Mouse (Mus musculus) ZHBTc4 (cell line): ENCODE data around the gene Snai3.

Experiments used
- DNase-seq: peaks from one replicate; pipeline ENCODE4 v3.0.0-alpha.2; 2011; ENCODE audit warnings: low read depth, low spot score

Snai3 gene

DNA sequence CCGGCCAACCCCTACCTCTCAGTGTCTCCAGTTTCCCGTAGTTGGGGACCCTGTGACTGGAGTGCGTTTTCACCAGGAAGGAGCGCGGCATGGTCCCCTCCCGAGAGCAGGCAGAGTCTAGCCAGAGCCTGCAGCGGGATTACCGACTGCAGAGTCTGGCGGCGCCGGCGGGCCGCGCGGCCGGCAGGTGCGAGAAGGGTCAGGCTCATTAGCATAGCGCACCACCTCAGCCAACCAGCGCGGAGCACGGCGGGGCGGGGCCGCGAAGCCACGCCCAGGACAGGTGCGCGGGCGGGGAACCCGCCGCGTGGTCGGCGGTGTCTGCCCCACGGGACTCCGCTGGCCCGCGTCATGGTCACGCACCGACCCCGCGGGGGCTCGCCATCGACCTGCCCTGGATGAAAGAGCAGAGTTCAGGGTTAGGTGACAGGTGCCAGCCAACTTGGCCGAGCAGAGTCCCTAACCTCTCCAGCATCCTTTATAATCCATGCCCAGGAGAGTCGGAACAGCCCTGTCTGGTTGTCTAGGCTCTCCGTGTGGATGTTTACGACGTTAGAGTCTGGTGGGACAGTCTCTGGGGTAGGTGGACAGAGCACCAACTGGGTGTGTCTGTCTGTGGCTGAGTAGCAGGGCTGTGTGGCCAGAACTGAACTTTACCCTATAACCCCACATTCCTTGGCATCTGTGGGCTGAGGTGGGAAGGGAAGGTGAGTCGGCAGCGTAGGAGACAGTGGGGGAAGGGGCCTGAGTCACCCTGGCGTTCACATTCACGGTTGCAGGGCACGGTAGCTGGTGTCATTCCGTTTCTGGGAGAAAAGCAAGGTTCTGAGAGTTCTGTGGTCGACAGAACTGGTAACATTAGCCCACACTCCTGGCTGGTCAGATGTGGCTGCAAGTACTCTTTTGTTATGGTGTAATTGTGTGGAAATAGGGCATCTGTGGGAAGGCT, at the start of gene Snai3:
TSS of gene Snai3 (minus strand) at position 210 of the 949 bp plus-strand sequence.
- DNase-seq, result peak; percentile 76

DNA sequence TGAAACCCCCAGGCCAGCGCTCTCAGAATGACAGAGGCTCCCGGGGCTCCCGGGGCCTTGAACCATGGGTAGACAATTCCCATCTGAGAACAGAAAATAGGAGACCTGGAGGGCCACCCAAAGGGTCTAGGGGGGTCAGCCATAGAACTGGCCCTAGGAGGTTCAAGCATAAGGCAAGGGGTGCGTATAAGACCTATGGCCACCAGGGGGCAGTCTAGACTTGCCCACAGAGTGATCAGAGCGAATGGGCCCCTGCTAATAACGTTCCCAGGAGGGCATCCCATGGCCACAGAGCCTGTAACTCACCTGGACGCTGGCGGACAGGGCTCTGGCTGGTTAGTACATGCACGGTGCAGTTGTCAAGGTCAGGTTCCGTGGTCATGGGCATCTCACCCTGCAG, 40.3 kb upstream of the Snai3 start:
- peak; percentile 82 for DNase-seq

GRCm38 (mm10) chr8:122497912-122498311, 37.4 kb upstream of the Snai3 start:
- peak; percentile 86 for DNase-seq

GRCm38 (mm10) chr8:122497016-122497734, 36.6 kb upstream of the Snai3 start:
- DNase-seq, result peak; percentile 54

- no peak for DNase-seq
These were observed 27.9 kb upstream of the Snai3 start for GRCm38 (mm10) chr8:122488387-122488786.

DNA sequence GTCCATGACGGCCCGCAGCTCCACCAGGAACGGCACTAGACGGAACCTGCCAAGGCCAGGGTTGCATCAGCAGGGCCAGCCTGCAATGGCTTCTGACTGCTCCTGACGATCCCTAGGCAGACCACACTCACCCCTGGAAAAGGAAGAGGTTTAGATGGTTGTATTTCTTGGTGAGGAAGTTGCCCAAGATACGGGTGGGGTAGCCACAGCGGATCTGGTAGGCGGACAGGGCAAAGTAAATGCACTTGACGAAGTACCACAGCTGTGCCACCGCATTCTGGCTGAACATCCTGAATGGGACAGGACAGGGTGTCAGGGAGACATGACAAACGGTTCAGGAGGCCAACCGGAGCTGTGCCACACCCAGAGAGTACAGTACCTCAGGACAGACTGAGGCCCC, 24.3 kb upstream of the Snai3 start:
- no peak for DNase-seq

DNA sequence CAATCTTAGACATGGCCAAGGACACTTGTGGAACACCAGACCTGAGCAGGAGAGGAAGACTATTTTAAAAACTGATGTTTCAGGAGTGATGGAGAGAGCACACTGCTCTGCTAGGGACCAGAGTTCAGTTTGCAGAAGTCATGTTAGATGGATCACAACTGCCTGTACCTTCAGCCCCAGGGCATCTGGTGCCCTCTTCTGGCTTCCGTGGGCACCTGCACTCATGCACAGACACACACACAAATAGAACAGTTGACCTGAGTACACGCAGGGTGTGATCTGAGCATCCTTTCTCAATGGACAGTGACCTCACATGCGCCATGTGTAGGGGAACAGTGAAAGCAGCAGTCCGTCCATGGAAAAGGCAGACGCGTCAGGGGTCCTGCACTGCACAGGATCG, 23.3 kb upstream of the Snai3 start:
- peak; percentile 54 for DNase-seq

DNA sequence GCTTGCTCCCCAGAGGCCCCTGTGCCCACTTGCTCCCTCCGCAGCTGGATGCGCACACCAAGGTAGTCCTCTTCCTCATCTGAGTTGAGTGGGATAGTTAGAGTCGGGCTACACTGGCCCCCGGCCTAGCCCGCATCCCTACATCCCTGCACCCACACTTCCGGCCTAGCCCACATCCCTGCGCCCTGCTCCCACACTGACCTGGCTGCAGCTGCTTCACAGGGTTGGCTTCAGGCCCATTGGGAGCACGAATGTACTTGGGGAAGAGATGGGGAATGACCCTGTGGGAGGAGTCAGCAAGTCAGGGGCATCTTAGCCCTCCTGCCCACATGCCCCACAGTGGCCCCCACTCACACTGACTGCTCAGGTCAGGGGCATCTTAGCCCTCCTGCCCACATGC, 21.9 kb upstream of the Snai3 start:
- DNase-seq, result no peak

DNA sequence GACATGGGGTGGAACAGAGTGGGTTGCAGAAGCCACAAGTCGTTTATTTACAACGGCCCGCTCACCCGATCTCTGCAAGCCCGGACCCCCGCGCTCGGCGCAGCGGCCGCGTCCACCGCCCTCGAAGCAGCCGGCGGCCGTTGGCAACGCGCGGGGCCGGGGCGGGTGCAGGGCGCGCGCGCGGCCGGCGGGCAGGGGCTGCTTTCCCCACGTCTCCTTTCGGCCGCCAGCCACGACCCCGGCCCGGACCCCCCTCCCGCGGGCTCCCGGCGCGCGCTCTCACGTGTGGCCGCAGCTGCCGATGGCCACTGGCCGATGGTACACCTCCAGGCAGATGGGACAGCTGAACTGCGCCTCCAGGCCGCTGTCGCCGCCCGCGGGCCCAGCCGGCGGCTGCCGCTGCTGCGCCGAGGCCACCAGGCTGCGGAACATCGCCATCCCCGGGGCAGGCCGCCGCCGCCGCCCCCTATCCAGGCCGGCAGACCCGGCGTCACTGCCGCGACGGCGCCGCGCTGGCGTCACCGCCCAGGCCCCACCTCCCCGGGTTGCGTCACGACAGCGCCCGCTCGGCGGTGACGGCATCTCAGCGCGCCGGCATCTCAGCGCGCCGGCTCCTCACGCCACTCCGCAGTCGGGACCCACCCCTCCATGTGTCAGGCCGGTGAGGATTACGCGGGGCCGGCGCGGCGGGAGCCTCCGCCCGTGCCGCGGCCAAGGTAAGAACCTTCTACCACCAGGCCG, 15.2 kb upstream of the Snai3 start, which contains the start of the genes Rnf166 and Ctu2:
TSS of gene Rnf166 (minus strand) at position 485 of the 741 bp plus-strand sequence.
TSS of gene Ctu2 (plus strand) at position 564 of the 741 bp plus-strand sequence.
- DNase-seq, result peak; percentile 97

GRCm38 (mm10) chr8:122474951-122475560, 14.5 kb upstream of the Snai3 start:
- DNase-seq, result peak; percentile 25

DNA sequence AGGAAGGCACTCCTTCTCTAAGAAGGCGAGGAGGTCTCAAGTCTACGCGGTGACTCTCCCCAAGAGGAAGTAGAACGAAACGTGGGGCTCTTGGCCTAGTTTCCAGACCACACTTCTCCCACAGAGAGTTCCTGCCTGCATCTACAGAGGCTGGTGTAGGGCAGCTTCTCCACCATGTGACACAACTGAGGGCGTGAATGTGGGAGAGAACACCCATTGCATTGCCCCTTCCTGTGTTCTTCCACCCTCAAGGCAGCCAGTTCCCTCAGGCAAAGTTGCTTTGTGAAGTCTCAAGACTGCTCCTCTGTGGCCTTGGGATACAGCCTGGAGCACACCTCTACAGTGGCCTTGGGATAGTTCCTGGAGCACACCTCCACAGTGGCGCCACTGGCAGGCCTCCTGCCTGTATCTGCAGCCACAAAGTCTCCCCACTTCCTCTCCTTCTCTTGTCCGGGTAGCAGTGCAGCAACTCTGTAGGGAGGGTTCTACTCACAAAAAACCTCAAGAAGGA, 13.4 kb upstream of the Snai3 start:
- peak; percentile 64 for DNase-seq

GRCm38 (mm10) chr8:122470691-122471090, 10.2 kb upstream of the Snai3 start:
- no peak for DNase-seq

GRCm38 (mm10) chr8:122469965-122470364, 9.4 kb upstream of the Snai3 start:
- no peak for DNase-seq

DNA sequence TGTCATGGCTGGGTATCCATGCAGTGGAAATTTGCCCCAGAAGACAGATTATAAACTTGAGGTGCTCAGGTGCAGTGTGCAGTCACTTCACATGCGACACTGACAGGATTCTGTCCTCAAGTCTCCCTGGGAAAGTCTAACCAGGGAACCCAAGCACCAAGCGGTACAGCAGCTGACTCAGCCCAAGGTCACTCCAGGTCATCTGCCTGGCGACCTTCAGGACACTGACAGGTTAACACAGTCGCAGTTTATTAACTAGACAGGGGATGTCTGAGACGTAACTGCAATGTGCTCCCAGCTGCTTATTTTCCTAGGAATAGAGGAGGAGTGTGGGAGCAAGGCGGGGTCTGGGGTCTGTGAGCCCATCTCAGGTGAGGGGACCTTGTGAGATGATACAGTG, 8.9 kb upstream of the Snai3 start:
- DNase-seq, result no peak

GRCm38 (mm10) chr8:122467816-122468215, 7.3 kb upstream of the Snai3 start:
- no peak for DNase-seq

- no peak for DNase-seq
These were observed 4.5 kb upstream of the Snai3 start for GRCm38 (mm10) chr8:122464985-122465384.

- DNase-seq, result no peak
These were observed 3.4 kb upstream of the Snai3 start for GRCm38 (mm10) chr8:122463651-122464640.

DNA sequence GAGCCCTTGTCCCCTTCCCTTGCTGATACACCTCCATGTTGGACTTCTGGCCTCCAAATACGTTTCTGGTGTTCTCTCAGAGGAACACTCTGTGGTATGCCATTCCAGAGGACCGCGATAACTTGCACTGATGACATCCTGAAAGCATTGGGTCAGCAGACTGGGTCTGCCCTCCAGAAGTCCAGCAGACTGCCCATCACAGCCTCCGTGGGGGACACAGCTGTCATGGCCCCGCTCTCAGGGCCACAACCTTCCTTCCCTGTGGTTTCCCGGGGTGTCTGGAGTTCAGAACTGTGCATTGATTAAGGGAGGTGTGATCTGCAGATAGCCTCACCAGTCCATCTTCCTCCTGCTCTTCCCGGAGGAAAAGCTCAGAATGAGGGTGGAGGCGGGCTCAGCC, 2.0 kb upstream of the Snai3 start:
- no peak for DNase-seq

DNA sequence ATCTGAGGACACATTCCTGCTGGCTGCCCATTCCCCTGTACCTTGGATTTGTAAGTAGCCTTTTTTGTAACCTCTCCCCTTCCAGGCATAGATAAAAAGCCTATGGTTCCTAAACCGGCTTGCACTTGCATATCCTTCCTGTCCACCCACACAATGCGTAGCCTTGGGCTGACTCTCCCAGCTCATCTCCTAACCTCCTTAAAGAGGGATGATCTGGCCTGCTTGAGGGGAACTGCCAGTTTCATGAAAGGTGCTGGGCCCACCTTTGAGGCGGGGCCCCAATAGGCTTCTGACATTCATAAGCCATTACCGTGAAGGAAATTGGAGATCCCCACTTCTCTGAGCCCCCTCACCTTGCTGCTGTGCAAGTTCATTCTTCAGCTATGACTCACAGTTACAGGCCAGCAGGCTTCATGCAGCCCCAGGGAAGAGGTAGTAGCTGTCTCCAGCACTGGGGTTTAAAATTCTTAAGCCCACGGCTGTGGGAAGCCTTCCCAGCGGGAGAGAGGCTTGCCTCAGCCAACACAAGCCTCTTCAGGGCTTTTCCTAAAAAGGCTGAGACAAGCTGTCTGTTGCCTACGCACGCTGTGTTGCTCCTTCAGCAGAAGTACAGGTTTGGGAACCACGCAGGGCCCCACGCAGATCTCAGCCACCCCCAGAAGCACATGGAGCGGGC, 1.1 kb upstream of the Snai3 start:
- no peak for DNase-seq
